Mouse (Mus musculus) v-Abl transformed pro-B cells (cell line): Measurements from ENCODE around the gene Slc38a3.

Experiments used
- in situ Hi-C, 2 experiments: fragments of 400-800 bp; cut with MboI; formaldehyde crosslinking; loops; one replicate each; pipeline ENCODE4 v1.15.1; 2025; ENCODE audit not compliant: unreplicated experiment in 2 of 2

Gene Slc38a3

GRCm38 (mm10) chr9:107644495-107645152, 24.7 kb downstream of the Slc38a3 start:
- in situ Hi-C loops: loop anchor here (5.0 to 25.0 kb wide), 4 partner anchors 33 to 418 kb away; partner anchors contain the start of genes Sema3b (in 2 of the 2), Amigo3 (in 1 of the 2) and Gnat1 (in 1 of the 2)

- in situ Hi-C loops: loop anchor here (5.0 to 25.0 kb wide), 3 partner anchors 34 to 419 kb away; partner anchors contain the start of genes Sema3b (in 2 of the 2), Amigo3 (in 1 of the 2) and Gnat1 (in 1 of the 2)
These were observed 25.7 kb downstream of the Slc38a3 start for GRCm38 (mm10) chr9:107643544-107644214.

GRCm38 (mm10) chr9:107641666-107642065, 27.7 kb downstream of the Slc38a3 start:
- in situ Hi-C loops: loop anchor here (5.0 to 25.0 kb wide), 3 partner anchors 34 to 421 kb away; partner anchors contain the start of genes Sema3b (in 2 of the 2), Amigo3 (in 1 of the 2) and Gnat1 (in 1 of the 2)

- in situ Hi-C loops: loop anchor here (5.0 to 25.0 kb wide), 3 partner anchors 33 to 422 kb away; partner anchors contain the start of genes Sema3b (in 2 of the 2), Amigo3 (in 1 of the 2) and Gnat1 (in 1 of the 2)
These were observed 29.0 kb downstream of the Slc38a3 start for GRCm38 (mm10) chr9:107640257-107640772.

- in situ Hi-C loops: loop anchor here in 1 of 2 experiments (25.0 kb wide), 1 partner anchor 425 kb away; the partner anchor contains the start of gene Amigo3
These were observed 32.3 kb downstream of the Slc38a3 start for GRCm38 (mm10) chr9:107637070-107637469.

- in situ Hi-C loops: loop anchor here in 1 of 2 experiments (25.0 kb wide), 1 partner anchor 427 kb away; the partner anchor contains the start of gene Amigo3
These were observed 33.9 kb downstream of the Slc38a3 start, which contains the start of gene Gnai2 for GRCm38 (mm10) chr9:107635279-107636028. Gnai2 (minus strand) TSS chr9:107635367.

- in situ Hi-C loops: loop anchor here in 1 of 2 experiments (25.0 kb wide), 1 partner anchor 428 kb away; the partner anchor contains the start of gene Amigo3
These were observed 34.7 kb downstream of the Slc38a3 start for GRCm38 (mm10) chr9:107634406-107635278.

- in situ Hi-C loops: loop anchor here in 1 of 2 experiments (25.0 kb wide), 1 partner anchor 428 kb away; the partner anchor contains the start of gene Amigo3
These were observed 35.5 kb downstream of the Slc38a3 start for GRCm38 (mm10) chr9:107633661-107634405.

GRCm38 (mm10) chr9:107633091-107633660, 36.2 kb downstream of the Slc38a3 start:
- in situ Hi-C loops: loop anchor here in 1 of 2 experiments (25.0 kb wide), 1 partner anchor 429 kb away; the partner anchor contains the start of gene Amigo3

GRCm38 (mm10) chr9:107632478-107632877, 36.9 kb downstream of the Slc38a3 start:
- in situ Hi-C loops: loop anchor here in 1 of 2 experiments (25.0 kb wide), 1 partner anchor 430 kb away; the partner anchor contains the start of gene Amigo3

- in situ Hi-C loops: loop anchor here in 1 of 2 experiments (25.0 kb wide), 1 partner anchor 430 kb away; the partner anchor contains the start of gene Amigo3
These were observed 37.5 kb downstream of the Slc38a3 start for GRCm38 (mm10) chr9:107631861-107632260.

GRCm38 (mm10) chr9:107631311-107631826, 38.0 kb downstream of the Slc38a3 start:
- in situ Hi-C loops: loop anchor here in 1 of 2 experiments (25.0 kb wide), 1 partner anchor 431 kb away; the partner anchor contains the start of gene Amigo3

- in situ Hi-C loops: loop anchor here in 1 of 2 experiments (25.0 kb wide), 1 partner anchor 432 kb away; the partner anchor contains the start of gene Amigo3
These were observed 38.8 kb downstream of the Slc38a3 start for GRCm38 (mm10) chr9:107630576-107630975.

- in situ Hi-C loops: loop anchor here in 1 of 2 experiments (25.0 kb wide), 1 partner anchor 432 kb away; the partner anchor contains the start of gene Amigo3
These were observed 39.4 kb downstream of the Slc38a3 start for GRCm38 (mm10) chr9:107629901-107630425.

GRCm38 (mm10) chr9:107629411-107629730, 40.0 kb downstream of the Slc38a3 start:
- in situ Hi-C loops: loop anchor here in 1 of 2 experiments (25.0 kb wide), 1 partner anchor 433 kb away; the partner anchor contains the start of gene Amigo3

GRCm38 (mm10) chr9:107628721-107629410, 40.5 kb downstream of the Slc38a3 start:
- in situ Hi-C loops: loop anchor here in 1 of 2 experiments (25.0 kb wide), 1 partner anchor 433 kb away; the partner anchor contains the start of gene Amigo3
